Mouse (Mus musculus): ENCODE results near the gene Map2k6.

GRCm38 (mm10) chr11:110399240-110400150 lies 573 bp downstream of the Map2k6 start:
- TF ChIP-seq CTCF (IDR thresholded peaks at IDR 0.05) (no peak), EP300 (IDR thresholded peaks at IDR 0.05) (no peak)
